Mouse (Mus musculus): Measurements from ENCODE around the gene Haus8. TPM values are rescaled to one million over a fixed set of nuclear protein-coding genes. Genes with fewer than 3 reads are reported as not detected.
"Not testable (repeated sequence)": the region's sequence is repeated elsewhere in the genome, so short reads cannot be mapped to it uniquely, and the experiment has no call there.

Haus8 gene
- polyA plus RNA-seq, 1 experiment: 13.3 TPM

GRCm38 (mm10) chr8:71297439-71297838 lies 24.7 kb upstream of the Haus8 start:
- WGBS: 95% methylated on average over 1 of the region's 1 CpGs
- DNase-seq (ENCODE audit: low read depth in 1 of 2, low spot score in 2 of 2): no peak
- H3K4me3 ChIP-seq (ENCODE audit: extremely low read depth, insufficient read depth, insufficient read length): no peak overlapping the region
- peaks cover 4% of the 10 kb centered on the region for H3K36me3 ChIP-seq (ENCODE audit: control insufficient read depth, insufficient read depth, low read length)
- H3K27ac ChIP-seq (ENCODE audit: insufficient read depth, low read length): peak overlapping the region; percentile 81; the same call in 1 of the 2 replicates
- H3K27me3 ChIP-seq (ENCODE audit: control insufficient read depth, insufficient read depth, low read length): no peaks in the 10 kb centered on the region
- no peak for TF ChIP-seq POLR2A (IDR thresholded peaks at IDR 0.05; ENCODE audit: low read depth, low read length)
- TF ChIP-seq CTCF (IDR thresholded peaks at IDR 0.05; ENCODE audit: extremely low read depth, insufficient read depth, insufficient read length, insufficient replicate concordance): no peak
- H3K4me1 ChIP-seq (ENCODE audit: control insufficient read depth, insufficient read depth, insufficient read length): peaks cover 23% of the 10 kb centered on the region; the same call in 1 of the 2 replicates

DNA sequence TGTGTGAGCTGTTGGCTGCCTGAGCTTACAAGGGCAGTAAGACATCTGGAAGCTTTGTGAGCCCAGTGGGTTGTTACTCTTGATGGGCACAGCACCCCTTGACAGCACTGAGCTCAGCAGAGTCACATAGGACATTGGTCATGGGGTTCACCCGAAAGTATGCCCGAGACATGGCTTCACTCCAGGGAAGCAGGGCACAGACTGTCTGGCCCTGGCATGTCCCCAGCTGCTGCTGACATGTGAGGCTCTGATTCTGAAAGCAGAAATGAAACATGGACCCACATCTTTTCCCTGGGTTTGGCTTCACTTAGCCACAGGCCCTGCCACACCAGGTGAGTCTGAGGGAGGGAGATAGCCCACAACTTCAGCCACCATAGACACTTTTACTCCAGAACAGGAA lies 24.1 kb upstream of the Haus8 start:
- H3K36me3 ChIP-seq (ENCODE audit: control insufficient read depth, insufficient read depth, low read length): peaks cover 3% of the 10 kb centered on the region; the same call in 1 of the 2 replicates
- TF ChIP-seq POLR2A (IDR thresholded peaks at IDR 0.05; ENCODE audit: low read depth, low read length): no peak
- H3K4me3 ChIP-seq (ENCODE audit: extremely low read depth, insufficient read depth, insufficient read length): no peak overlapping the region
- peaks cover 23% of the 10 kb centered on the region; the same call in 1 of the 2 replicates for H3K4me1 ChIP-seq (ENCODE audit: control insufficient read depth, insufficient read depth, insufficient read length)
- H3K27me3 ChIP-seq (ENCODE audit: control insufficient read depth, insufficient read depth, low read length): no peaks in the 10 kb centered on the region
- peak overlapping the region; percentile 81 for H3K27ac ChIP-seq (ENCODE audit: insufficient read depth, low read length)
- DNase-seq (ENCODE audit: low read depth in 1 of 2, low spot score in 2 of 2): no peak
- WGBS: 90% methylated on average over 2 of the region's 2 CpGs

DNA sequence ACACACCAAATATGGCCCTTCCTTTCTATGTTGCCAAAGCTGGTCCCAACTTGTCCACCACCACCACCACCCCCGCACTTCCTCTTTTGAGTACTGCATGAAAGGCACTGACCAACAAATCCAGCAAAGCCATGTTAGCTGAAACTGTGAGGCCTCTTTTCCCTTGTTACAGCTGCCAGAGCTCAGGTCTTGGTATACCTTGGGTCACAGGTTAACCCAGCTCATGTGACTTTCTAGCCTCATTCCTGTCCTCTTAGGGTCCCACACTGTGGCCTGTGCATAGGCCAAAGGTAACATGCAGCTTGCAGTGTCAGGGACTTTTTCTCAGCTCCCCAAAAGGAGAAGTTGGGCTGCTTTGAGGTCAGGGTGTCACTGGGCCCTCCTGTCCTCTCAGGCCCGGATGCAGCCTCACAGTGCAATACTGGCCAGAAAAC lies 23.5 kb upstream of the Haus8 start:
- TF ChIP-seq POLR2A (IDR thresholded peaks at IDR 0.05; ENCODE audit: low read depth, low read length) (no peak), CTCF (IDR thresholded peaks at IDR 0.05; ENCODE audit: extremely low read depth, insufficient read depth, insufficient read length, insufficient replicate concordance) (no peak)
- DNase-seq (ENCODE audit: low read depth in 1 of 2, low spot score in 2 of 2): peak; percentile 34 to 43
- Histone ChIP-seq H3K27ac (ENCODE audit: insufficient read depth, low read length) (peak overlapping the region; percentile 81), H3K4me1 (ENCODE audit: control insufficient read depth, insufficient read depth, insufficient read length) (peaks cover 23% of the 10 kb centered on the region; the same call in 1 of the 2 replicates), H3K27me3 (ENCODE audit: control insufficient read depth, insufficient read depth, low read length) (no peaks in the 10 kb centered on the region), H3K4me3 (ENCODE audit: extremely low read depth, insufficient read depth, insufficient read length) (no peak overlapping the region), H3K36me3 (ENCODE audit: control insufficient read depth, insufficient read depth, low read length) (peaks cover 3% of the 10 kb centered on the region; the same call in 1 of the 2 replicates)
- 53% methylated on average over 2 of the region's 2 CpGs for WGBS

DNA sequence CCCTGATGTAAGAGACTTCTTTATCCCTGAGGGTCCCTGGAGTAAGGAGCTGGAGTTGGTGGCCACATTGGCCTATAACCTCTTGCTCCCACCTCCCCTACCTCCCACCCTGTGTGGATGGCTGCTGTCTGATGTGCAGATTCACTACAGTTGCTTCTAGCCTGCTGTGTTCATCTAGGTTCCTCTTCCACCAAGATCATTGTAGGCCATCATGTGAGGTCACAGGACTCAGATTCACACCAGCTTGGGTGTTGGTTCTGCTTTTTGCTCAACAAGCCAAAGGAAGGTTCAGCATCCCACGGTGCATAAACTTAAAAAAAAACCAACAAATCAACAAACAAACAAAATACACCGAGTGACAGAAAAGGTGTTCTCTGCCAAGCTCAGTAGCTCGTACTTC lies 21.2 kb upstream of the Haus8 start:
- Histone ChIP-seq H3K36me3 (ENCODE audit: control insufficient read depth, insufficient read depth, low read length) (peaks cover 14% of the 10 kb centered on the region), H3K27ac (ENCODE audit: insufficient read depth, low read length) (peak overlapping the region; percentile 68; the same call in 1 of the 2 replicates), H3K4me1 (ENCODE audit: control insufficient read depth, insufficient read depth, insufficient read length) (peaks cover 20% of the 10 kb centered on the region; the same call in 1 of the 2 replicates)
- not testable (repeated sequence) for H3K4me3 ChIP-seq (ENCODE audit: extremely low read depth, insufficient read depth, insufficient read length); DNase-seq (ENCODE audit: low read depth in 1 of 2, low spot score in 2 of 2); H3K27me3 ChIP-seq (ENCODE audit: control insufficient read depth, insufficient read depth, low read length)
- WGBS: 60% methylated on average over 3 of the region's 3 CpGs

GRCm38 (mm10) chr8:71291351-71291750 lies 18.6 kb upstream of the Haus8 start:
- H3K27me3 ChIP-seq (ENCODE audit: control insufficient read depth, insufficient read depth, low read length): no peaks in the 10 kb centered on the region
- DNase-seq (ENCODE audit: low read depth in 1 of 2, low spot score in 2 of 2): no peak
- no peak overlapping the region for H3K27ac ChIP-seq (ENCODE audit: insufficient read depth, low read length)
- whole genome bisulfite sequencing: 96% methylated on average over 6 of the region's 6 CpGs
- peaks cover 14% of the 10 kb centered on the region for H3K36me3 ChIP-seq (ENCODE audit: control insufficient read depth, insufficient read depth, low read length)
- no peak overlapping the region for H3K4me3 ChIP-seq (ENCODE audit: extremely low read depth, insufficient read depth, insufficient read length)
- H3K4me1 ChIP-seq (ENCODE audit: control insufficient read depth, insufficient read depth, insufficient read length): peaks cover 16% of the 10 kb centered on the region; the same call in 1 of the 2 replicates
- TF ChIP-seq CTCF (IDR thresholded peaks at IDR 0.05; ENCODE audit: extremely low read depth, insufficient read depth, insufficient read length, insufficient replicate concordance): no peak
- no peak for TF ChIP-seq POLR2A (IDR thresholded peaks at IDR 0.05; ENCODE audit: low read depth, low read length)

DNA sequence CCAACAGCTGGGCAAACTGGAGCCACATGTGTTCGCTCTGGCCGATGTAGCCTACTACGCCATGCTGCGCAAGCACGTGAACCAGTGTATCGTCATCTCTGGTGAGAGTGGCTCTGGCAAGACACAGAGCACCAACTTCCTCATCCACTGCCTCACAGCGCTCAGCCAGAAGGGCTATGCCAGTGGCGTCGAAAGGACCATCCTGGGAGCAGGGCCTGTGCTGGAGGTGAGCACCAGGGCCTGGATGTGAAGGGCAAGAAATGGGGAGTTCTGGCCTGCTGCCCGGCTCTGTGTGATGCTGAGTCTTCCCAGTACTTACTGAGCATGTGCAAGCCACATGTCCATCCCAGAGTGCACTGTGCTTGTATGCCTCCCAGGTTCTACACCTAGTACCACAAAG lies 18.2 kb upstream of the Haus8 start:
- Histone ChIP-seq H3K36me3 (ENCODE audit: control insufficient read depth, insufficient read depth, low read length) (peaks cover 14% of the 10 kb centered on the region), H3K4me3 (ENCODE audit: extremely low read depth, insufficient read depth, insufficient read length) (no peak overlapping the region), H3K27ac (ENCODE audit: insufficient read depth, low read length) (no peak overlapping the region), H3K27me3 (ENCODE audit: control insufficient read depth, insufficient read depth, low read length) (no peaks in the 10 kb centered on the region), H3K4me1 (ENCODE audit: control insufficient read depth, insufficient read depth, insufficient read length) (peaks cover 15% of the 10 kb centered on the region; the same call in 1 of the 2 replicates)
- whole genome bisulfite sequencing: 97% methylated on average over 10 of the region's 10 CpGs
- TF ChIP-seq POLR2A (IDR thresholded peaks at IDR 0.05; ENCODE audit: low read depth, low read length): no peak
- no peak for TF ChIP-seq CTCF (IDR thresholded peaks at IDR 0.05; ENCODE audit: extremely low read depth, insufficient read depth, insufficient read length, insufficient replicate concordance)
- DNase-seq (ENCODE audit: low read depth in 1 of 2, low spot score in 2 of 2): no peak

DNA sequence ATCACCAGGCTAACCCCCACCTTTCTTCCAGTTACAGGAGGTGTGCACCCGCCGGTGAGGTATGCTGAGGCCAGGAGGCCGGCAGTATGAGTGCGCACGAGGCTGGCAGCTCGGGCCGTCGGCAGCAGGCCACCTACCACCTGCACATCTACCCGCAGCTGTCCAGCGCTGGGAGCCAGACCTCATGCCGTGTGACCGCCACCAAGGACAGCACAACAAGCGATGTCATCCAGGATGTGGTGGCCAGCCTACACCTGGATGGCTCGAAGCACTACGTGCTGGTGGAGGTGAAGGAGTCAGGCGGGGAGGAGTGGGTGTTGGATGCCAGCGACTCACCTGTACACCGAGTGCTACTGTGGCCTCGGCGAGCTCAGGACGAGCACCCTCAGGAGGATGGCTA lies 17.5 kb upstream of the Haus8 start:
- Histone ChIP-seq H3K27me3 (ENCODE audit: control insufficient read depth, insufficient read depth, low read length) (no peaks in the 10 kb centered on the region), H3K4me3 (ENCODE audit: extremely low read depth, insufficient read depth, insufficient read length) (no peak overlapping the region), H3K4me1 (ENCODE audit: control insufficient read depth, insufficient read depth, insufficient read length) (peaks cover 11% of the 10 kb centered on the region; the same call in 1 of the 2 replicates), H3K36me3 (ENCODE audit: control insufficient read depth, insufficient read depth, low read length) (peaks cover 14% of the 10 kb centered on the region), H3K27ac (ENCODE audit: insufficient read depth, low read length) (no peak overlapping the region)
- DNase-seq (ENCODE audit: low read depth in 1 of 2, low spot score in 2 of 2): no peak
- no peak for TF ChIP-seq POLR2A (IDR thresholded peaks at IDR 0.05; ENCODE audit: low read depth, low read length)
- no peak for TF ChIP-seq CTCF (IDR thresholded peaks at IDR 0.05; ENCODE audit: extremely low read depth, insufficient read depth, insufficient read length, insufficient replicate concordance)
- WGBS: 94% methylated on average over 21 of the region's 21 CpGs
